Mouse (Mus musculus) gastrocnemius, postnatal 36 days (tissue): ENCODE measurements around the gene Nutf2-ps1. TPM values are rescaled to one million over a fixed set of nuclear protein-coding genes. Genes with fewer than 3 reads are reported as not detected.

ENCODE experiments used
- DNase-seq, 2 experiments: peaks; one replicate each; pipeline ENCODE4 v3.0.0; 2022
- intact Hi-C: fragments of 180-260 bp; cut with DNase I; formaldehyde crosslinking; loops from one replicate; pipeline ENCODE4 v1.15.1; 2025
- total RNA-seq, 2 experiments: library from RNA; stranded (reverse); gene quantifications; 2 replicates each; pipeline ENCODE4 v1.2.3; 2021

The Nutf2-ps1 gene
- total RNA-seq, 2 experiments from 2014 or later: 56.6 to 81.6 TPM

DNA sequence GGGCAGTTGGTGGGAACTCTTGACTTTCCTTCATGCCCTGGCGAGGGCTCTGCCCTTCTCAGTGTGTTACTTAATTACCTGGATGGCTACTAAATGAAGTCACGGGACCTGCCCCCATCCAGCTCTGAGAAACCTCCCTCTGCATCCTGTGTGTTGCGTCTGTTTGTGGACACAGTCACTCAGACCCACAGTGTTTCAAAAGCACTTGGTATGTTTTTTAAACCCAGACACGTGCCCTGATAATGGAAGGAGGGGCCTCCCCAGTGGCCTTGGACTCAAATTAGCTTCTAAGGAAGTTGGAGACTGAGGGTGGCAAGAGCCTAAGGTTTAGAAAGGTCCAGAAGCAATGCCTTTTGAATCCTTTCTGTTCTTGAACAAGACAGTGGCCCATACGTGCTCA is 50.1 kb downstream of the Nutf2-ps1 start:
- intact Hi-C loops: no loop called here
- DNase-seq: no peak

Other genes with a start within 250 kb of the Nutf2-ps1 start
- gene Gm10197, start 217.3 kb downstream of the Nutf2-ps1 start, total RNA-seq: not detected
- 10 to 100 TPM; 20.9 to 25.2 TPM for gene Smndc1, start 198.5 kb downstream of the Nutf2-ps1 start, total RNA-seq
- 1 to 10 TPM; 1.1 to 1.2 TPM for gene Dusp5, start 60.0 kb downstream of the Nutf2-ps1 start, total RNA-seq
- 10 to 100 TPM; 13.1 to 14.2 TPM for gene Smc3, start 11.3 kb upstream of the Nutf2-ps1 start, total RNA-seq
- gene Rbm20, start 88.2 kb upstream of the Nutf2-ps1 start, total RNA-seq: 10 to 100 TPM; 73.8 to 83.8 TPM